Mouse (Mus musculus): ENCODE data around the gene Mrps25.

Mrps25 gene

GRCm38 (mm10) chr6:92183621-92184131, at the start of gene Mrps25:
Gene Mrps25 (minus strand): TSS chr6:92184033.
- in situ Hi-C loops (cut with MboI, MseI) = loop anchor here (5.0 to 25.0 kb wide), 3 partner anchors 81 to 1821 kb away; partner anchors contain the start of genes Nr2c2 (in 1 of the 2) and Zxdc (in 1 of the 2)

DNA sequence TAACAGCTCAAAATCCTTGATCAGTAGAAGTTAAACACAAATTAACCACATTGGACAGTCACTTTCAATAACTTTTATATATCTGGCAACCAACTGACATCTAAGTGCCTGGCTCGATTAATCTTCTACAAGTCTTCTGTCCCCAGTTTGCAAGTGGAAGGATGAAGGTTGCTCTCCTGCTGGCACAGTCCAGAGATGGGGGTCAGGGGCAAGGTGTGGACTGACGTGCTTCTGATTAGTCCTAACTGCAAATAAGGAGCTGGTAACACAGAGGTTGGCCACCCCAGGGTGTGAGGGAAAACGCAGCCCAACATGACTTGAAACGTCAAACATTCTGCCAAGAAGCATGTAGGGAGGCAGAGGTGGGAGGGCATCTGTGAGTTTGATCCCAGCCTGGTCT, 47.9 kb upstream of the Mrps25 start:
- in situ Hi-C loops (cut with MboI, MseI) = loop anchor here in 1 of 2 experiments (25.0 kb wide), 1 partner anchor 1344 kb away; no protein-coding TSS in a partner anchor

- in situ Hi-C loops (cut with MboI, MseI) = loop anchor here in 1 of 2 experiments (25.0 kb wide), 1 partner anchor 1344 kb away; no protein-coding TSS in a partner anchor
Observed at GRCm38 (mm10) chr6:92231356-92231755, 47.5 kb upstream of the Mrps25 start.

DNA sequence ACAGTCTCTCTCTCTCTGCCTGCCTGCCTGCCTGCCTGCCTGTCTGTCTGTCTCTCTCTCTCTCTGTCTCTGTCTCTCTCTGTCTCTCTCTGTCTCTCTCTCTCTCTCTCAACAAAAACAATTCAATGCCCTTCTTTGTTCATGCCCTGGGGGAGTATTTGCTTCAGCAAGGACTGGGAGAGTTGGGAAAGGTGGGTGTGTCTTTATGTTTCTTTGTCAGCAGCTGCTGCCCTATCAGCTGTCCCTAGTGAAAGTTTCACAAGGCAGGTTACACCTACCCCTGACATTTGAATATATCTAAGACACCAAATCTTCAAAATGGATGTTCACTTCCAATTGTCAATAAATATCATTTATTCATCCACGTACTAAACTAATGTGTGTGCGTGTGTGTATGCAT, 45.8 kb upstream of the Mrps25 start:
- in situ Hi-C loops (cut with MboI, MseI) = loop anchor here in 1 of 2 experiments (25.0 kb wide), 1 partner anchor 1342 kb away; no protein-coding TSS in a partner anchor

- in situ Hi-C loops (cut with MboI, MseI) = loop anchor here in 1 of 2 experiments (25.0 kb wide), 1 partner anchor 1342 kb away; no protein-coding TSS in a partner anchor
Observed at GRCm38 (mm10) chr6:92229103-92229502, 45.3 kb upstream of the Mrps25 start.

GRCm38 (mm10) chr6:92224981-92225380, 41.1 kb upstream of the Mrps25 start:
- in situ Hi-C loops (cut with MboI, MseI) = loop anchor here (25.0 kb wide), 2 partner anchors 1338 to 1838 kb away; no protein-coding TSS in a partner anchor

DNA sequence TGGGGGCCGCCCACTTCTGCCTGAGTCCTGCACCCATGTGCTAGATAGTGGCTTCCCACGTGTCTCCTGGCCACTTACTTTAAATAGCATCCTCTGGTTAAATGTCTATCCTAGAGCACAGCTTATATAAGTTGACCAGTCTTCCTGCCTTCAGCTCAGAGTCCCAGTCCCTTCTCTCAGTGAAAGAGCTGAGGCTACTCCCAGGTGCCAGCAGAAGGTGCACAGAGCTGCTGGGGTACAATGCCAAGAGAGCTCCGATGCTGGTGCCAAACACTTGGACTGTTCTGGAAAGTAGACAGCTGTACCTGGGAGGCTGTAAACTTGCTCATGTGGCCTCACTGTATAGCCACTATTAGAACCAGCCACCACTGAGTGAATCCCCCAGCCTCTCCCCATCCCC, 38.2 kb upstream of the Mrps25 start:
- in situ Hi-C loops (cut with MboI, MseI) = loop anchor here in 1 of 2 experiments (25.0 kb wide), 1 partner anchor 1835 kb away; no protein-coding TSS in a partner anchor

- in situ Hi-C loops (cut with MboI, MseI) = loop anchor here in 1 of 2 experiments (25.0 kb wide), 1 partner anchor 1834 kb away; no protein-coding TSS in a partner anchor
Observed at GRCm38 (mm10) chr6:92221604-92222003, 37.8 kb upstream of the Mrps25 start.

- in situ Hi-C loops (cut with MboI, MseI) = loop anchor here (5.0 to 25.0 kb wide), 3 partner anchors 53 to 1832 kb away; no protein-coding TSS in a partner anchor
Observed at GRCm38 (mm10) chr6:92219445-92219844, 35.6 kb upstream of the Mrps25 start.

DNA sequence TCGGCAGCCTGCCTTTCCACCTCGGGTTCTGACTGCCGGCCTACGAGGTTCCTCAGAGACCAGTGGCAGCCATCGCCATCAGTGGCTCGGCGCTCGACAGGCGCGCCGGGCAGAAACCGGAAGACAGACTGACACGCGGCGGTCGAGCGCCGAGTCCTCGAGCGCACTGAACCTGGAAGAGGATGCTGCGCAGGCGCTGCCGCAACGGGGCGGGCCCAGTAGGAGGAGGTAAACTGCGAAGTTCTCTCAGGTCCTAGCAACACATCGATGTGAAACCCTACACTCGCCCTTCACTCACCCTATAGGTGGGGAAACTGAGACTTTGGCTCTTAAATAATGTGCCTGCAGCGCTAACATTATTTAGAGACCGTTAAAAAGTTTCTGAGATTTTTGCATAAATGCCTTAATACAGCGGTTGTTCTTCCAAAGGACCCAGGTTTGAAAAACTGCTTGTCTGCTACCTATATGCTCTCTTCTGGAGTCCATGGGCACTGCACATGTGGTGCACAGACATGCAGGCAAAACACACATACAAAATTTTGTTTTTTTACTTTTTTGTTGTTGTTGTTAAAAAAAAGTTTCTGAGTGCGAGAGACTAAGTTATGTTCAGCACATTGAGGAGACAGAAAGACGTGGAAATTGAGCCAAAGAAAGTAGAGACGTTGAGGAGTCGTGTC, 31.1 kb upstream of the Mrps25 start, which contains the start of gene Rbsn:
Rbsn (minus strand) TSS at position 153 of the 677 bp plus-strand sequence.
- in situ Hi-C loops (cut with MboI, MseI) = loop anchor here (5.0 to 25.0 kb wide), 3 partner anchors 57 to 1828 kb away; no protein-coding TSS in a partner anchor

DNA sequence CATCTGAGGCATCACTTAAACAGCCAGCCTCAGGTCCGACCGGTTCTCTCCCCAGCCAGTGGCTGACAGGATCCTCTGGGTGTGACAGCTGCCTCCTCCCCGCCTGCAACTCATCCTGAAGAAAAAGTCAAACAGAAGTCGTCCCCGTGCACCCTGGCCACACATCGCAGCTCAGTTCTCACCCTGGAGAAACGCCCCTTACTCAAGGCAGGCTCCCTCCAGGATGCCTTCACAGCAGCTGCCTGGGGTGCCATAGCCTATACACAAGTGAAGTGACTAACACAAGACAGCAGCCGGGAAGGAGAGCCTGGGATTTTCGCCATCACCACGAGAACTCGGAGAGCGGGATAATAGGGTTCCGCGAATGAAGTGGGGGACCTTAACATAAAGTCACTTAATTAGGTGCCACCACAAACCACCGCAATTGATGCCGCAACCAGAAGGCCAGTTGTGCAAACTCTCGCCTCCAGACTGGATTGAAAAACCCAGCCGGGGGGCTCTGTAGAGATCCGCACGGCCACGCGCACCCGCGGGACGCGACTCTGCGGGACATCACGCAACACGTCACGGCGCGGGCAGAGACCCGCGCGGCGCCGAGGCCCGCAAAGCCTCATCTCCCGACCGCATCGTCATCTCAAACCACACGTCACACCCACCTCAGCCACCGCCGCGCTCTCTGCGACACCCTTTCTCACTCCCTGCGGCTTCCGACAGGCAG, 30.4 kb upstream of the Mrps25 start:
- in situ Hi-C loops (cut with MboI, MseI) = loop anchor here in 1 of 2 experiments (10.0 to 25.0 kb wide), 2 partner anchors 329 to 1827 kb away; no protein-coding TSS in a partner anchor

DNA sequence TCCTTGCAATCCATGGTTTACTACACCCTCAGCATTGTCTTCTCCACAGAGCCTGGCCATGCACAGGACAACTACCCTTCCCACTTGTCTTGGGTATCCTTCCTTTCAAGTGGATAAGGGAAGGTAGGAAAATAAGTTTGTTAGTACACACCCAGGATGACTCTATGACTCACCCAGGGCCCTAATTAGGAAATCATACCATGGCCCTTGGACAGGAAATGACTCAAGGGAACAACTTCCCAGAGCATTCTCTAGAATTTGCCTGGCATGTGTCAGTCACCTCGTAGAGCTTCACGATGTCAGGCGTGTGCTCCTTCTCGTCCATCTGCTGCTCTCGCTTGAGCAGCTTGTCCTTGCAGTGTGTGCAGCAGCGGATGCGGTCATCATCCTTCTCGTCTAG, 15.6 kb upstream of the Mrps25 start:
- in situ Hi-C loops (cut with MboI, MseI) = loop anchor here (10.0 to 25.0 kb wide), 2 partner anchors 305 to 1837 kb away; partner anchors contain the start of gene Zxdc (in 1 of the 2)

- in situ Hi-C loops (cut with MboI, MseI) = loop anchor here (5.0 to 25.0 kb wide), 3 partner anchors 82 to 1822 kb away; partner anchors contain the start of genes Nr2c2 (in 1 of the 2) and Zxdc (in 1 of the 2)
Observed at GRCm38 (mm10) chr6:92184178-92184577, 345 bp upstream of the Mrps25 start.

GRCm38 (mm10) chr6:92176450-92176849, 7.4 kb downstream of the Mrps25 start:
- in situ Hi-C loops (cut with MboI, MseI) = loop anchor here in 1 of 2 experiments (25.0 kb wide), 1 partner anchor 1814 kb away; the partner anchor contains the start of gene Zxdc

DNA sequence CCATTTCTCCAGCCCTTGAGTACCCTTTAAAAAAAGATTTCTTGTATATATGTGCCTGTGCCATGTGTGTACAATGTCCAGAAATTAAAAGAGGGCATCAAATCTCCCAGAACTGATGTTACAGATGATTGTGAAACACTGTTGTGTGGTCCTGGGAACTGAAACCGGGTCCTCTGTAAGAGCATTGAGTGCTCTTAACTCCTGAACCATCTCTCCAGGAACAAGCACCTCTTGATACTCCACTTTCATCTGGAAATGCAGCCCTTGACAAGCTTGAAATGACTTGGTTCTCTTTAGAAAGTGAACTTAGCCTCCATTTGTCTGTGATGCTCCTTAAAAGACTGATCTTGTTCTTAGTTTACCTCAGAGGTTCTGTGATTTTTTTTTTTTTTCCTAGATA, 21.1 kb downstream of the Mrps25 start:
- in situ Hi-C loops (cut with MboI, MseI) = loop anchor here in 1 of 2 experiments (10.0 kb wide), 1 partner anchor 268 kb away; no protein-coding TSS in a partner anchor

DNA sequence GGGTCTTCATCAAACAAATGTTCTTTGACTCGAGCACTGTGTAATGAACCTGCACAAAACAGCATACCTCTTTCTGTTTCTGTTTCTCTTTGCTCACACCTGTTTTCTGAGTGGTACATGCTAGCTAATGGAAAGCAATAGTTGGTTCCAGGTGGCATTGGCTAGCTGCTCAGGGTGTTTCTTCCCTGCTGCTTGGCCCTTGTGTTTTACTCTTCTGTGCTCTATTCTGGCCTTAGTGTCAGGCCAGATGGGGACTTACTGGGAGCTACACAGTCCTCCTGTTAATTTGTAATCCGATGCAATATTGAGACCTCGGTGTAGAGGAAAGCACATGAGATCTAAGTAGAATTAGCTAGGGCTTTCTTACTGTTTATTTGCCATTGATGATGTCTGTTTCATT, 25.0 kb downstream of the Mrps25 start:
- in situ Hi-C loops (cut with MboI, MseI) = no loop called here

DNA sequence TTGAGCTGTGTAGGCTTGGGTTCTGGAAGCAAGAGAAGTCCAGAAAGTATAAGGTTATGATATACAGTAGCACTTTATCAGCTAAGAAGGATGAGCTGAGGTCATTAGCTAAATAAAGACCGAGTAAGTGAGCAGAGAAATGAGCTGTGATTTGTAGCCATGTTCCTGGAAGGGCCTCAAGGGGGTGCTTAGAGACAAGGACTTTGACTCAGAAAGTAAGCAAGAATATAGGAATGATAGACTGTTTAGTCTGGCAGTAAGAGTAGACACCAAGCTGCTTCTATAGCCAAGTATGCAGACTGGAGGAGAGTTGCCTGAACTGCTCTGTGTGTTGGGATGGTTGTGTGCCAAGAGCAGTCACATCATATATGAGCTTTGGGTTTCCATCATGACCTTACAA, 30.1 kb downstream of the Mrps25 start:
- in situ Hi-C loops (cut with MboI, MseI) = no loop called here

GRCm38 (mm10) chr6:92145881-92146280, 38.0 kb downstream of the Mrps25 start:
- in situ Hi-C loops (cut with MboI, MseI) = no loop called here

DNA sequence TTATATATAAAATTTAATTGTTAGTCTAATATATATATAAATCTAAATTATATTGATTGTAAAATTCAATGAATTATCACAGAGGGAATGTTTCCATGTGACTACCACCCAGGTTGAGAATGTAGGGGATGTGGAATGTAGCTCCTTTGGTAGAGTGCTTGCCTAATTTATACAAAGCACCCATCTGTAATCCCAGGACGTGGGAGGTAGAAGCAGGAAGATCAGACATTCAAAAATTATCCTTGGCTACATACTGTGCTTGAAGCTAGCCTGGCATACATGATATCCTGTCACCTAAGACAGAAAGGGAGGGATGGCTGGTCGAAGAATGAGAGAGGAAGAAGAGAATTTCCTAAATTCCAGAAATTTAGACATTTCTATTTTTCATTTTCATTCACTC, 47.5 kb downstream of the Mrps25 start:
- in situ Hi-C loops (cut with MboI, MseI) = no loop called here

DNA sequence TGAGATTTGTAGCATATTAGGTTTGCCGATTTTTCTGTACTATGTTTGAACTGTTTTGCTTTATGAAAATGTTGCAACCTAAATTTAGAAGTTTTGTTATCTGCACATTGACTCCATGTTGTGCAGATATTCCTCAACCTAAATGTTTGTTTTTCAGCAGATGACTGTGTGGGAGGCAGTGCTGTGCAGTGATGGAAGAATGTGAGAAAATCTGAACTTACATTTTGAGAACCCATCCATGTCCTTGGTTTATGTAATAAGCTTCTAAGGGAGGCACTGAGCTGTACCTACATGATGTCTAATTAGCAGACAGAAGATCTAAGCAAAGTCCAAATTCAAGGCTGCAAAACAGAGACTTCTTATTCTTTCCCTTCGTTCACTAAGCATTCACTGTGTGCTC, 50.2 kb downstream of the Mrps25 start:
- in situ Hi-C loops (cut with MboI, MseI) = no loop called here
